Mouse (Mus musculus) small intestine, adult 2 months (tissue): ENCODE data around the gene Gm44965.

ENCODE experiments used
- CTCF ChIP-seq: fragments of 200-500 bp; IDR thresholded peaks from 2 replicates; pipeline ENCODE4 v1.5.1; 2012; ENCODE audit warnings: low read depth, mild to moderate bottlenecking, control low read depth, inconsistent platforms, low read length, moderate library complexity, mixed read lengths; ENCODE audit not compliant: insufficient replicate concordance, insufficient read length; ENCODE audit errors: extremely low read depth
- POLR2A ChIP-seq: fragments of 200-500 bp; IDR thresholded peaks from 2 replicates; pipeline ENCODE4 v1.6.1; 2012; ENCODE audit warnings: low read depth, mild to moderate bottlenecking, control low read depth, inconsistent platforms, low read length, moderate library complexity

GRCm38 (mm10) chr6:48642764-48643292 is 49.1 kb downstream of the Gm44965 start:
- no peak for TF ChIP-seq CTCF
- TF ChIP-seq POLR2A: no peak
